Mouse (Mus musculus) ES-Bruce4 (cell line): Measurements from ENCODE around the gene Cd44. TPM values are rescaled to one million over a fixed set of nuclear protein-coding genes. Genes with fewer than 3 reads are reported as not detected.

Source experiments
- H3K27ac ChIP-seq: 2 replicates; pipeline ENCODE4 v1.5.1; 2012; ENCODE audit warnings: low read length, inconsistent platforms; ENCODE audit not compliant: insufficient read depth
- H3K27me3 ChIP-seq: 2 replicates; pipeline ENCODE4 v1.6.1; 2012; ENCODE audit warnings: mild to moderate bottlenecking, low read length, inconsistent platforms; ENCODE audit not compliant: control insufficient read depth, poor library complexity, insufficient read depth, severe bottlenecking
- H3K36me3 ChIP-seq: 2 replicates; pipeline ENCODE4 v1.6.1; 2012; ENCODE audit warnings: inconsistent platforms, mild to moderate bottlenecking, low read length, moderate library complexity; ENCODE audit not compliant: control insufficient read depth, poor library complexity, insufficient read depth, severe bottlenecking
- H3K4me1 ChIP-seq: one replicate; pipeline ENCODE4 v1.8.1; 2011; ENCODE audit warnings: low read length; ENCODE audit not compliant: control insufficient read depth, insufficient read depth
- H3K4me3 ChIP-seq: 2 replicates; pipeline ENCODE4 v1.5.1; 2011; ENCODE audit warnings: low read depth, mild to moderate bottlenecking, low read length
- H3K9ac ChIP-seq: 2 replicates; pipeline ENCODE4 v1.6.1; 2012; ENCODE audit warnings: low read depth, mild to moderate bottlenecking, inconsistent platforms; ENCODE audit not compliant: poor library complexity, severe bottlenecking
- H3K9me3 ChIP-seq: replicated peaks from 2 replicates; pipeline ENCODE4 v1.6.1; 2012; ENCODE audit warnings: mild to moderate bottlenecking, low read length, inconsistent platforms; ENCODE audit not compliant: control insufficient read depth, poor library complexity, insufficient read depth, severe bottlenecking
- CTCF ChIP-seq: IDR thresholded peaks from one replicate; pipeline ENCODE4 v1.8.1; 2011; ENCODE audit warnings: low read depth, low read length
- EP300 ChIP-seq: IDR thresholded peaks from 2 replicates; pipeline ENCODE4 v1.6.1; 2011; ENCODE audit warnings: low read depth, low read length; ENCODE audit not compliant: insufficient read depth
- POLR2A ChIP-seq: IDR thresholded peaks from one replicate; pipeline ENCODE4 v1.8.1; 2011; ENCODE audit warnings: low read length; ENCODE audit not compliant: insufficient read depth
- polyA plus RNA-seq: library from polyadenylated mRNA; stranded (reverse); fragments of >200 nt; gene quantifications from 2 replicates; pipeline ENCODE4 v1.2.4, GENCODE M21; 2011; ENCODE audit warnings: low read depth; ENCODE audit not compliant: missing spikeins, insufficient read depth, insufficient read length

Cd44 gene
- polyA plus RNA-seq, 1 experiment, result 6.6 TPM

DNA sequence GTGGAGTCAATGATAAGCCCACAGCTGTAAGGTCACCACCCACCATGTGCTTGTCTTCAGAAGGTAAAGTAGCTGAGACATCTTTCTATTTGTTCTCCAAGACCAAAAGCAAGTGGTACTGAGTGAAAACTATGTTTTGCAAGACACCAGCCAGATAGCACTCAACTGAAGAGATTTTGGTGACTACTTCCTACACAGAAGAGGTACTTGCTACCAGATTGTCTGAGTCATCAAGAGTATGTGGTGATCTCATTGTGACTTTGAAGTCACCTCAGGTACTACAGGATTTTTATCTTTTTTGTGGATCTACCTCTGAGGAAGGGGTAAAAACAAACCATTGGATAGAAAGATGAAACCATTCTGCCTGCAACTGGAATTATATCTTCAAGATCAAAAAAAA is 69.9 kb downstream of the Cd44 start:
- Histone ChIP-seq H3K4me3 (no peak overlapping the region), H3K9me3 (no peaks in the 10 kb centered on the region), H3K27me3 (no peaks in the 10 kb centered on the region), H3K4me1 (no peaks in the 10 kb centered on the region), H3K36me3 (no peaks in the 10 kb centered on the region), H3K27ac (no peak overlapping the region), H3K9ac (no peak overlapping the region)
- no peak for TF ChIP-seq POLR2A
- no peak for TF ChIP-seq CTCF
- no peak for TF ChIP-seq EP300

DNA sequence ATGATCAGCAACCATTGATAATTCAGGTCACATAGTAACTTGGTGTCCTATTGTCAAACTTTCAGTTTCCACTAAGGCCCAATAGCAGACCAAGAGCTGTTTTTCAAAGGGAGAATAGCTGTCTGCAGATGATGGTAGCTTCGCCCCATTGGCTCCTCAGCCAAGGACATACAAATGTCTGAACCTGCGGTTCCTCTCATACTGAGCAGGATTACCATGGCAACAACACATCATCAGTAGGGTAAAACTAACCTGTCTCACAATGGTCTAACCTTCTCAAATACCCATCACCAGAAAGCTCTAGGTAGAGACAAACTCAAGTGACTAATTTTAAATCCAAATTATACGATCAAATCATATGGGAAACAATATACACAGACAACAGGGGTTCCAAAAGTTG is 72.3 kb downstream of the Cd44 start:
- Histone ChIP-seq H3K36me3 (no peaks in the 10 kb centered on the region), H3K9ac (no peak overlapping the region), H3K27ac (no peak overlapping the region), H3K9me3 (no peaks in the 10 kb centered on the region), H3K4me1 (no peaks in the 10 kb centered on the region), H3K27me3 (no peaks in the 10 kb centered on the region), H3K4me3 (no peak overlapping the region)
- TF ChIP-seq EP300 (no peak), CTCF (no peak), POLR2A (no peak)

DNA sequence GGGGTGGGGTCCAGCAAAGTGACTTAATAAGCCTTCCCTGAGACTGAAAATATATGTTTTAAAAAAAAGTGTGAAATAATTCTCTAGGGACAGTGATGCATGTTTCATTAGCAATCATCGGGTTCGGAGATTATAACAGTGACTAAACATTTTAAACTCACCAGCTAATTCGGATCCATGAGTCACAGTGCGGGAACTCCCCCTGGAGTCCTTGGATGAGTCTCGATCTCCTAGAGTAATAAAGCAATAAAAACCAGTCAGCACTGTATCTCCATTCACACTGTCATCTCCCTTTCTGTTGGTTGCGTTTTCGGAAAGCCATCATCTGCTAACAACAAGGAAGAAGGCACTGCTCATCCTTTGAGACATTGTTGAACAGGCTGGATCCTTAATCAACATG is 73.1 kb downstream of the Cd44 start:
- Histone ChIP-seq H3K36me3 (no peaks in the 10 kb centered on the region), H3K4me1 (no peaks in the 10 kb centered on the region), H3K4me3 (no peak overlapping the region), H3K9ac (no peak overlapping the region), H3K9me3 (no peaks in the 10 kb centered on the region), H3K27ac (no peak overlapping the region), H3K27me3 (no peaks in the 10 kb centered on the region)
- TF ChIP-seq EP300, result no peak
- no peak for TF ChIP-seq CTCF
- TF ChIP-seq POLR2A, result no peak

DNA sequence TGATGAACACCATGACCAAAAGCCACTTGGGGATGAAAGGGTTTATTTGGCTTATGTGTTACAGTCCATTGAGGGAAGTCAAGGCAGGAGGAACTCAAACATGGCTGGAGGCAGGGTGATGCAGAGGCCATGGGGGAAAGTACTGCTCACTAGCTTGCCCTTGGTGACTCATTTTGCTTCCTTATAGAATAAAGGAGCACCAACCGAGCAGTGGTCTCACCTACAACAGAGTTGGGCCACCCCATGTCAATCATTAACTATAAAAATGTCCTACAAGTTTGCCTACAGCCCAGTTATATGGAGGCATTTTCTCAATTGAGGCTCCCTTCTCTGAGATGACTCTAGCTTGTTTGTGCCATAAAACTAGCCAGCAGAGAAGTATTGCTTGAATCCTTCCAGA is 73.6 kb downstream of the Cd44 start:
- no peaks in the 10 kb centered on the region for H3K4me1 ChIP-seq
- H3K27me3 ChIP-seq, result no peaks in the 10 kb centered on the region
- H3K9ac ChIP-seq, result no peak overlapping the region
- no peak overlapping the region for H3K27ac ChIP-seq
- H3K9me3 ChIP-seq, result no peaks in the 10 kb centered on the region
- H3K36me3 ChIP-seq, result no peaks in the 10 kb centered on the region
- no peak overlapping the region for H3K4me3 ChIP-seq
- TF ChIP-seq CTCF, result no peak
- no peak for TF ChIP-seq POLR2A
- no peak for TF ChIP-seq EP300

DNA sequence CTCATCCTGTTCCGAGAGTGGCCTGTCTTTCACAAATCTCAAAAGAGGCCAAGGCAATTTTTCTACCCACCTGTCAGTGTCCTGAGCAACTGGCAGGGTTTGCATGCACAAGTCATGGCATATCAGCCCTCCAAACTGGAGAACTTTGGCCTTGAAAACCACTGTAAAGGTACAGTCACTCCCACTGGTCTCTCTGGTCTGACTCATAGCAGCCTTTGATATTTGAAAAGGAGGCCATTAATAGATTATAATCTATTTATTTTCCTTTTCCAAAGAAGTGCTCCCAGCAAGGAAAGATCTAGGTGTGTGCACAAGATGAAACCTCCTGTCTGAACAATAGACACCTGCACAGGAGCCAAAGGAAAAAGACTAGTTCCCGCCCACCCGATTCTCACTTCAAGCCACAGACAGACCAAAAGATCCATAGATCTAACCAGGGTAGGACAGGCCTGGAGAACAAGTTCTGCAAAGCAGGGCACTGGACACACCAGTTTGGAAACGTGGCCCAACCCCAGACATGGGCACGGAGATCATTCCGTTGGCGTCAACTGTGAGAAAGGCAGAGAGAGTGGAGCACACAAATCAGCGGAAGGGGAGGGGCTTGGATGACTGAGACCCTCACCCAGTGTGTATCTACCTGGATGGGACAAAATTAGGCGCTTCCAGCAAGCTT is 75.4 kb downstream of the Cd44 start:
- TF ChIP-seq EP300, result no peak
- no peak for TF ChIP-seq POLR2A
- TF ChIP-seq CTCF, result no peak
- no peaks in the 10 kb centered on the region for H3K4me1 ChIP-seq
- H3K9me3 ChIP-seq, result no peaks in the 10 kb centered on the region
- H3K27me3 ChIP-seq, result no peaks in the 10 kb centered on the region
- no peak overlapping the region for H3K27ac ChIP-seq
- H3K9ac ChIP-seq, result no peak overlapping the region
- H3K36me3 ChIP-seq, result no peaks in the 10 kb centered on the region
- no peak overlapping the region for H3K4me3 ChIP-seq

DNA sequence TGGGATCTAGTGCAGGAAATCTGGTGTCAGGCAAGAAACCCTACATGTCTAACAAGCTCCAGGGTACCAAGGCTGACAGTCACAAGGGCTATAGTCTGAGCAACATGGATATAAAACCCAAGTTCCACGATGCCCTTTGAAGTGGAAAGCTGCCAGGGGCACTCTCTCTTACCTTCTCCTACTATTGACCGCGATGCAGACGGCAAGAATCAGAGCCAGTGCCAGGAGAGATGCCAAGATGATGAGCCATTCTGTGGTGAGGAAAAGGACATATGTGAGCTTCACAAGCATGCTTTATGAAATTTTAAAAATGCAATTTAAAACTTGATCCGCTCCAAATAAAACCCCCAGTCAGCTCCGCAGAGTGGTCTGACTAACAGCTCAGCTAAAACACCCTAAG is 79.4 kb downstream of the Cd44 start:
- no peaks in the 10 kb centered on the region for H3K4me1 ChIP-seq
- no peak overlapping the region for H3K4me3 ChIP-seq
- H3K36me3 ChIP-seq, result no peaks in the 10 kb centered on the region
- H3K9ac ChIP-seq, result no peak overlapping the region
- no peaks in the 10 kb centered on the region for H3K9me3 ChIP-seq
- H3K27me3 ChIP-seq, result no peaks in the 10 kb centered on the region
- TF ChIP-seq POLR2A (no peak), CTCF (no peak), EP300 (no peak)
- H3K27ac ChIP-seq, result no peak overlapping the region
